Mouse (Mus musculus) brain, embryonic 14.5 days (tissue): ENCODE measurements around the gene Abcb9.

ENCODE experiments used
- CTCF ChIP-seq: fragments of 200-500 bp; IDR thresholded peaks from 2 replicates; pipeline ENCODE4 v1.5.1; 2012; ENCODE audit warnings: inconsistent platforms, mild to moderate bottlenecking, moderate library complexity, borderline replicate concordance; ENCODE audit not compliant: insufficient read depth, insufficient read length; ENCODE audit errors: extremely low read depth
- POLR2A ChIP-seq: fragments of 200-500 bp; IDR thresholded peaks from 2 replicates; pipeline ENCODE4 v1.6.1; 2012; ENCODE audit warnings: mild to moderate bottlenecking, inconsistent platforms, borderline replicate concordance; ENCODE audit not compliant: poor library complexity, insufficient read depth, insufficient read length, severe bottlenecking; ENCODE audit errors: extremely low read depth

- TF ChIP-seq CTCF (no peak), POLR2A (no peak)
Measured at GRCm38 (mm10) chr5:124030386-124031067, 65.1 kb downstream of the Abcb9 start.
